In genomic region chr17:9722709-9723108, GRCm38 (mm10) we compare ENCODE assay signal across 24 mouse cellular contexts. TPM values are rescaled to one million over a fixed set of nuclear protein-coding genes. Genes with fewer than 3 reads are reported as not detected.
DNase-seq lines count a peak whose midpoint lies in the region; ATAC-seq and TF ChIP-seq lines count a peak whose summit lies in the region.
"Had no signal": no experiment of that assay in that cellular context is flagged by ENCODE, and none has a peak within 500 bp of the region (broad histone marks: within the 10 kb centered on the region; RNA-seq: fewer than 3 reads in every experiment).

No protein-coding gene starts in this region.

- no peaks in the 10 kb centered on the region for H3K9me3 ChIP-seq in hindbrain, embryonic 14.5 days (ENCODE audit: control insufficient read depth, low read length)
- no peaks in the 10 kb centered on the region for H3K9me3 ChIP-seq in neural tube, embryonic 15.5 days (replicated peaks)
- H3K9me3 ChIP-seq: embryonic facial prominence, embryonic 15.5 days; forebrain, embryonic 15.5 days; limb, embryonic 12.5 days had no signal

- WGBS in hindbrain, embryonic 14.5 days = 3% methylated on average over 4 of the region's 4 CpGs
- 6% methylated on average over 4 of the region's 4 CpGs for WGBS in neural tube, embryonic 15.5 days

- peak overlapping the region; percentile 43; the same call in 1 of the 2 replicates for H3K27ac ChIP-seq in layer of hippocampus, adult 2 months
- H3K27ac ChIP-seq in hindbrain, embryonic 14.5 days = peak overlapping the region; percentile 41
- H3K27ac ChIP-seq in neural tube, embryonic 15.5 days (replicated peaks) = peak overlapping the region; percentile 66
- H3K27ac ChIP-seq: embryonic facial prominence, embryonic 15.5 days; gastrocnemius, adult 2 months; left cerebral cortex, adult 2 months; limb, embryonic 12.5 days had no signal

- H3K9ac ChIP-seq in hindbrain, embryonic 14.5 days = no peak overlapping the region
- no peak overlapping the region for H3K9ac ChIP-seq in neural tube, embryonic 15.5 days (replicated peaks)
- H3K9ac ChIP-seq: embryonic facial prominence, embryonic 15.5 days; forebrain, embryonic 15.5 days; limb, embryonic 12.5 days had no signal

- DNase-seq in layer of hippocampus, adult 2 months (ENCODE audit: low spot score in 2 of 2) = no peak
- DNase-seq in layer of hippocampus, postnatal 25 days (ENCODE audit: extremely low spot score in 1 of 2, low spot score in 1 of 2) = no peak
- DNase-seq in brain, embryonic 14.5 days (ENCODE audit: low read depth) = peak; percentile 55
- DNase-seq in hindbrain, embryonic 14.5 days (ENCODE audit: low spot score) = peak; percentile 28
- DNase-seq in testis, postnatal 14 days (ENCODE audit: low spot score) = no peak
- no peak for DNase-seq in adrenal gland, postnatal 4 days (ENCODE audit: low spot score in 2 of 2)
- no peak for DNase-seq in heart, postnatal 25 days (ENCODE audit: low spot score)
- DNase-seq: B cell, adult 2 months; cerebellum, postnatal 25 days; gastrocnemius, adult 2 months; right cerebral cortex, postnatal 14 days had no signal

- H3K4me3 ChIP-seq in layer of hippocampus, adult 2 months = no peak overlapping the region
- no peak overlapping the region for H3K4me3 ChIP-seq in hindbrain, embryonic 14.5 days (replicated peaks; ENCODE audit: low read length)
- H3K4me3 ChIP-seq in neural tube, embryonic 15.5 days (replicated peaks) = no peak overlapping the region
- H3K4me3 ChIP-seq: embryonic facial prominence, embryonic 15.5 days; forebrain, embryonic 15.5 days; gastrocnemius, adult 2 months; left cerebral cortex, adult 2 months; limb, embryonic 12.5 days had no signal

- peaks cover 14% of the 10 kb centered on the region for H3K4me1 ChIP-seq in hindbrain, embryonic 14.5 days (replicated peaks; ENCODE audit: control insufficient read depth, insufficient read depth, low read length)
- no peaks in the 10 kb centered on the region for H3K4me1 ChIP-seq in neural tube, embryonic 15.5 days
- H3K4me1 ChIP-seq: embryonic facial prominence, embryonic 15.5 days; limb, embryonic 12.5 days had no signal

- H3K27me3 ChIP-seq in hindbrain, embryonic 14.5 days (ENCODE audit: control insufficient read depth, insufficient read depth, low read length) = no peaks in the 10 kb centered on the region
- H3K27me3 ChIP-seq in neural tube, embryonic 15.5 days (replicated peaks) = no peaks in the 10 kb centered on the region
- H3K27me3 ChIP-seq: embryonic facial prominence, embryonic 15.5 days; forebrain, embryonic 15.5 days; limb, embryonic 12.5 days had no signal

- no peak for TF ChIP-seq CTCF in layer of hippocampus, adult 2 months (conservative IDR thresholded peaks at IDR 0.05)
- TF ChIP-seq CTCF in brain, embryonic 14.5 days (IDR thresholded peaks at IDR 0.05; ENCODE audit: borderline replicate concordance, extremely low read depth, insufficient read depth, insufficient read length) = no peak

- no peak for TF ChIP-seq POLR2A in brain, embryonic 14.5 days (IDR thresholded peaks at IDR 0.05; ENCODE audit: borderline replicate concordance, extremely low read depth, insufficient read depth, insufficient read length, poor library complexity, severe bottlenecking)

- H3K36me3 ChIP-seq in hindbrain, embryonic 14.5 days (replicated peaks; ENCODE audit: control insufficient read depth, insufficient read depth) = no peaks in the 10 kb centered on the region
- no peaks in the 10 kb centered on the region for H3K36me3 ChIP-seq in neural tube, embryonic 15.5 days
- H3K36me3 ChIP-seq: embryonic facial prominence, embryonic 15.5 days; forebrain, embryonic 15.5 days; G1E; limb, embryonic 12.5 days had no signal

- H3K4me2 ChIP-seq in hindbrain, embryonic 14.5 days (replicated peaks) = no peak overlapping the region
- H3K4me2 ChIP-seq in neural tube, embryonic 15.5 days = no peak overlapping the region
- H3K4me2 ChIP-seq: embryonic facial prominence, embryonic 15.5 days; forebrain, embryonic 15.5 days; limb, embryonic 12.5 days had no signal

- intact Hi-C loops in heart, postnatal 25 days (cut with DNase I) = no loop called here

- no peak for ATAC-seq in hindbrain, embryonic 14.5 days (ENCODE audit: low FRiP score)
- ATAC-seq in neural tube, embryonic 15.5 days (ENCODE audit: low FRiP score) = no peak
- ATAC-seq: forebrain, embryonic 15.5 days; inflammation-experienced regulatory T-cells, adult 6 months had no signal

RNA-seq across cellular contexts. Expression of gene Pabpc6, which starts 53.2 kb away (rescaled TPM):
- not detected for total RNA-seq in layer of hippocampus, adult 2 months (2021)
- total RNA-seq in layer of hippocampus, postnatal 25 days (2021) = not detected
- not detected in 2 replicates for polyA plus RNA-seq in brain, embryonic 14.5 days (2012; rRNA removed)
- not detected in 2 replicates for polyA plus RNA-seq in hindbrain, embryonic 14.5 days (2014; fragmentation: Nextera tagmentation; extraction: Ambion mirVana)
- not detected in 2 replicates for polyA plus RNA-seq in neural tube, embryonic 15.5 days (2015; fragmentation: Nextera tagmentation; extraction: Ambion mirVana)
- not detected for total RNA-seq in adrenal gland, postnatal 4 days (2021)
- not detected for total RNA-seq in heart, postnatal 25 days (2021)
- total RNA-seq: adrenal gland, postnatal 25 days; gastrocnemius, adult 2 months; layer of hippocampus, adult 18-20 months; left cerebral cortex, adult 2 months had no signal
- polyA plus RNA-seq: embryonic facial prominence, embryonic 15.5 days; forebrain, embryonic 15.5 days; G1E; heart, embryonic 16.5 days; inflammation-experienced regulatory T-cells, adult 6 months; kidney, embryonic 14.5 days; limb, embryonic 12.5 days; liver, embryonic 16.5 days; urinary bladder, adult 2 months had no signal

Comparison
In these comparisons a context has a peak if more than half of its experiments do, and no peak if none do; other contexts are left out.
1. DNase-seq: peak in brain, embryonic 14.5 days (single experiment) and hindbrain, embryonic 14.5 days (single experiment); none in layer of hippocampus, adult 2 months (0 of 2), layer of hippocampus, postnatal 25 days (0 of 2), testis, postnatal 14 days (single experiment), adrenal gland, postnatal 4 days (0 of 2) and heart, postnatal 25 days (single experiment).
2. Peak in every context shown above with its lines, with median percentiles within 50 percentile points of each other: H3K27ac ChIP-seq.